Mouse (Mus musculus) neural tube, embryonic 15.5 days (tissue): ENCODE data around the gene Srrm2. TPM values are rescaled to one million over a fixed set of nuclear protein-coding genes. Genes with fewer than 3 reads are reported as not detected.

Source experiments
- ATAC-seq: fragments of 200-750 bp; cut with Nextera tagmentation; 2 replicates; pipeline ENCODE4 v1.8.0; 2017; ENCODE audit warnings: mild to moderate bottlenecking, moderate TSS enrichment, moderate library complexity; ENCODE audit not compliant: low FRiP score
- H3K27ac ChIP-seq: fragments of 300-500 bp; sonication (generic); replicated peaks from 2 replicates; pipeline ENCODE4 v1.5.1; 2015; ENCODE audit warnings: mild to moderate bottlenecking, inconsistent platforms
- H3K27me3 ChIP-seq: fragments of 300-500 bp; sonication (generic); replicated peaks from 2 replicates; pipeline ENCODE4 v1.6.1; 2015; ENCODE audit warnings: inconsistent platforms
- H3K36me3 ChIP-seq: fragments of 300-500 bp; sonication (generic); 2 replicates; pipeline ENCODE4 v1.6.1; 2015; ENCODE audit warnings: inconsistent platforms
- H3K4me1 ChIP-seq: fragments of 300-500 bp; sonication (generic); 2 replicates; pipeline ENCODE4 v1.6.1; 2015; ENCODE audit warnings: inconsistent platforms
- H3K4me2 ChIP-seq: fragments of 300-500 bp; sonication (generic); 2 replicates; pipeline ENCODE4 v1.6.1; 2015; ENCODE audit warnings: inconsistent platforms, mild to moderate bottlenecking, moderate library complexity
- H3K4me3 ChIP-seq: fragments of 300-500 bp; sonication (generic); replicated peaks from 2 replicates; pipeline ENCODE4 v1.5.1; 2015; ENCODE audit warnings: mild to moderate bottlenecking, inconsistent platforms
- H3K9ac ChIP-seq: fragments of 300-500 bp; sonication (generic); replicated peaks from 2 replicates; pipeline ENCODE4 v1.6.1; 2015; ENCODE audit warnings: mild to moderate bottlenecking, inconsistent platforms
- H3K9me3 ChIP-seq: fragments of 300-500 bp; sonication (generic); replicated peaks from 2 replicates; pipeline ENCODE4 v1.6.1; 2016; ENCODE audit warnings: inconsistent platforms
- WGBS: fragments of 180-500 bp; shearing (Covaris S2); methylation state at CpG from one replicate; pipeline ENCODE4 v1.1.7; 2015; ENCODE audit warnings: mixed read lengths; 5-methylcytosine and 5-hydroxymethylcytosine counted together
- polyA plus RNA-seq: library from polyadenylated mRNA; unstranded; fragments of >200 nt; fragmentation: Nextera tagmentation; extraction: Ambion mirVana; gene quantifications from 2 replicates; pipeline ENCODE4 v1.2.1, GENCODE M21; 2015

Gene Srrm2
- polyA plus RNA-seq, 1 experiment from 2014 or later: 502 TPM

DNA sequence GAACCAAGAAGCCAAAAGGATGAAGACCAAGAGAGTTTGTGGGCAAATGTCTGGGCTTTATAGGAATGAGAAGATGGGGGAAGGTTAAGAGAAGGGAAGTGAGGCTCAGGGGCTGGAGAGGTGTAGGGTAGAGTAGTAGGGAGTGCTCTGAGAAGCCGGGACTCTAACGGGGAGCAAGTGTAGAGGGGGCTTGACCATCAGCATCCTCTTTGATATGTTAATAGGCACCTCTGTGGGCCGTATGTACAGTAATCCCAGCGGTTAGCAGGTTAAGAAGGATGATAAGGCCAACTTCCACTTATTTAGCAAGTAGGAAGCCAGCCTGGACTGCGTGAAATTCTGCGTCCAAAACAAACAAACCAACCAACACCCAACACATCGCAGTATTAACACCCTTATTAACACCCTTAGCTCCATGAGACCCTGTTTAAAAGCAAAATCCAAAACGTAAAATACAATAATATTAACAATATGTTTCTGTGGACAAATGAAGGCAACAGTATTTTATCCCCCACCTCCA is 523 bp upstream of the Srrm2 start:
- H3K27me3 ChIP-seq: no peaks in the 10 kb centered on the region
- H3K27ac ChIP-seq: peak overlapping the region; percentile 91
- peak overlapping the region; percentile 77 for H3K9ac ChIP-seq
- peak overlapping the region; percentile 45 for H3K4me3 ChIP-seq
- H3K4me1 ChIP-seq: peaks cover 49% of the 10 kb centered on the region
- H3K36me3 ChIP-seq: peaks cover 2% of the 10 kb centered on the region; the same call in 1 of the 2 replicates
- ATAC-seq: no peak
- WGBS: 18% methylated on average over 8 of the region's 8 CpGs
- peak overlapping the region; percentile 71 for H3K4me2 ChIP-seq
- H3K9me3 ChIP-seq: no peaks in the 10 kb centered on the region

DNA sequence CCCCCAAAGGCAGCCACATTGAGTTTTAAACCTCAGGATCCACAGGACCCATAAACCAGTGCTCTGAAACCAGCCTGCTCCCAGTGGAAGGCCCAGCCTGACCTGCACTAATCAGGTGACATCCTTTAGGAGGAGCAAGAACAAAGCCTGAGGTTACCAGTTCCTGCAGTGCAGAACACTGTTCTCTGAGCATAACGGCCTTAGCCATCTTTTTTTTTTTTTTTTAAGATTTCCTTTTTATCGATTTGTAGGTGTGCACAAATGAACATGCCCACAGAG is 686 bp downstream of the Srrm2 start:
- 58% methylated on average over 2 of the region's 2 CpGs for WGBS
- H3K4me2 ChIP-seq: peak overlapping the region; percentile 71
- H3K36me3 ChIP-seq: peaks cover 2% of the 10 kb centered on the region; the same call in 1 of the 2 replicates
- H3K9me3 ChIP-seq: no peaks in the 10 kb centered on the region
- H3K27me3 ChIP-seq: no peaks in the 10 kb centered on the region
- ATAC-seq: no peak
- peak overlapping the region; percentile 91 for H3K27ac ChIP-seq
- peaks cover 38% of the 10 kb centered on the region for H3K4me1 ChIP-seq
- peak overlapping the region; percentile 77 for H3K9ac ChIP-seq
- H3K4me3 ChIP-seq: peak overlapping the region; percentile 45

- no peak overlapping the region for H3K27ac ChIP-seq
- H3K9ac ChIP-seq: no peak overlapping the region
- WGBS: 94% methylated on average over 8 of the region's 8 CpGs
- H3K4me3 ChIP-seq: no peak overlapping the region
- peaks cover 25% of the 10 kb centered on the region for H3K4me1 ChIP-seq
- no peak for ATAC-seq
- H3K36me3 ChIP-seq: peaks cover 2% of the 10 kb centered on the region; the same call in 1 of the 2 replicates
- no peaks in the 10 kb centered on the region for H3K27me3 ChIP-seq
- H3K9me3 ChIP-seq: no peaks in the 10 kb centered on the region
- H3K4me2 ChIP-seq: no peak overlapping the region
Observed at GRCm38 (mm10) chr17:23795323-23795722, 5.0 kb downstream of the Srrm2 start.

GRCm38 (mm10) chr17:23797316-23797715 is 7.0 kb downstream of the Srrm2 start:
- Histone ChIP-seq H3K4me3 (no peak overlapping the region), H3K9ac (no peak overlapping the region), H3K4me2 (no peak overlapping the region), H3K4me1 (peaks cover 7% of the 10 kb centered on the region), H3K27ac (no peak overlapping the region), H3K36me3 (peaks cover 2% of the 10 kb centered on the region; the same call in 1 of the 2 replicates), H3K27me3 (no peaks in the 10 kb centered on the region), H3K9me3 (no peaks in the 10 kb centered on the region)
- ATAC-seq: no peak
- WGBS: 85% methylated on average over 7 of the region's 7 CpGs

- H3K4me1 ChIP-seq: peaks cover 30% of the 10 kb centered on the region
- no peaks in the 10 kb centered on the region for H3K36me3 ChIP-seq
- H3K9me3 ChIP-seq: no peaks in the 10 kb centered on the region
- H3K4me3 ChIP-seq: no peak overlapping the region
- H3K27me3 ChIP-seq: no peaks in the 10 kb centered on the region
- WGBS: 94% methylated on average over 10 of the region's 10 CpGs
- no peak overlapping the region for H3K9ac ChIP-seq
- H3K4me2 ChIP-seq: no peak overlapping the region
- H3K27ac ChIP-seq: no peak overlapping the region
- ATAC-seq: no peak
Observed at GRCm38 (mm10) chr17:23801627-23802026, 11.3 kb downstream of the Srrm2 start.

DNA sequence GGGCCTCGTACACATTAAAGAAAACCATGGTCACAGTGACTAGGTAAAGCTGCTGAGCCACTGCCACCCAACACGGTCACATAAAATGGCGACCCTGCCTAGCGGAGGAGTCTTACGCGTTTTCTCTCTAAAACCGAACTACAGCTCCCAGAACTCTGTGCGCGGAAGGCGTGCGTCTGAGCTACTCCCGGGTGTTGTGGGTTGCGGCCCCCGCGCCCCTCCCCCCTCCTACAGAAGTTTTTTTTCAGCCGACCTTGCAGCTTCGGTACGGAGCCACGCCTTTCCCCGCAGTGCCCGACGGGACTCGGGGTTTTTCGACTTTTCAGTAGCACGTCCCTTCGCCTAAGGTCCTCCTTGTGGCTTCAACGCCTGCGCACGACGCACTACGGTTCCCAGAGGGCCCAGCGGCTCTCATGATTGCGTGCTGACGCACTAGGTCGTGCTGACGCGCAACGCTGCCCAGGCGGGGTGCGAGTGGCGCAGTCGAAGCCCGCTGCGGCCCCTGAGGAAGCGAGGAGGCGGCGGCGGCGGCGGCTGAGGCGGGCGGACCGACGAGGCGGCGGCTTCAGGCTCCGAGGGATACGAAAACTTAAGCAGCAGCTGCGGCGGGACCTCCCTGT is 12.5 kb downstream of the Srrm2 start:
- under 1% methylated on average over 59 of the region's 60 CpGs for WGBS
- peak overlapping the region; percentile 99 for H3K27ac ChIP-seq
- peak; percentile 97 for ATAC-seq
- H3K9me3 ChIP-seq: no peaks in the 10 kb centered on the region
- peaks cover 43% of the 10 kb centered on the region for H3K4me1 ChIP-seq
- peaks cover 4% of the 10 kb centered on the region; the same call in 1 of the 2 replicates for H3K36me3 ChIP-seq
- peak overlapping the region; percentile 88 for H3K9ac ChIP-seq
- H3K27me3 ChIP-seq: no peaks in the 10 kb centered on the region
- H3K4me2 ChIP-seq: peak overlapping the region; percentile 83
- peak overlapping the region; percentile 74 for H3K4me3 ChIP-seq

DNA sequence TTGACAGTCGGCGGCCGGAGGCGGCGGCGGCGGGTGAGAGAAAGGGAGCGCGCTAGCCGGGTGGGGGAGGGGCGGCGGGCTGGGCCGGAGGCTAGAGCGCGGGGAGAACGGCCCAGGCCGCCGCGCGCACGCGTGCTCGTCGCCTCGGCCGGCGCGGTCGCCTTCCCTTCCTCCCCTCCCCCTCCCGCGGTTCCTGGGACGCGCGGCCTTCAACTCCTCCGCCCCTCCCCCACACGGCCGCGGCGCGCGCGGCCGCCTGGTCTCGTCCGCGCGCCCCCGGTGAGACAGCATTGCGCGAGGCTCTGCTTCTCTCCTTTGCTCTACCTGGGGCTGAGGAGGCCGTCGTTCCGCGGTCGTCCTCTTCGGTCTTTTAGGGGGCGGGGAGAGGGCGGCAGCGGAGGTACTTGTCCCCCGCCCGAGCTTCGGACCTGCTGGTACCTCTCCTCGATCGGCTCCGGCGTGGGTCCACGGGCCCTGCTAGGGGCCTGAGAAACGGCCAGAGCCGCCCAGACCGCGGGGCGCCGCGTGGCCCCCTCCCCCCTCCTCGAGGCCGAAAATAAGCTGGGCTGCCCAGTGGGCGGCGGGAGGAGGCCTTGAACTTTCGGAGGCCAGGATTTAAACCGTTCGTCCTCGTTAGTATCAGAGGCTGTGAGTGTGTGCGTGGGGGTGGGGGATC is 13.2 kb downstream of the Srrm2 start:
- Histone ChIP-seq H3K4me1 (peaks cover 44% of the 10 kb centered on the region), H3K27ac (peak overlapping the region; percentile 99), H3K9me3 (no peaks in the 10 kb centered on the region), H3K4me3 (peak overlapping the region; percentile 74), H3K9ac (peak overlapping the region; percentile 88), H3K36me3 (peaks cover 10% of the 10 kb centered on the region), H3K4me2 (peak overlapping the region; percentile 83), H3K27me3 (no peaks in the 10 kb centered on the region)
- 0% methylated on average over 62 of the region's 83 CpGs for WGBS
- peak; percentile 60 for ATAC-seq

- H3K36me3 ChIP-seq: peaks cover 21% of the 10 kb centered on the region
- H3K9me3 ChIP-seq: no peaks in the 10 kb centered on the region
- H3K4me2 ChIP-seq: peak overlapping the region; percentile 83
- ATAC-seq: no peak
- no peaks in the 10 kb centered on the region for H3K27me3 ChIP-seq
- peak overlapping the region; percentile 99; the same call in 1 of the 2 replicates for H3K27ac ChIP-seq
- peak overlapping the region; percentile 74 for H3K4me3 ChIP-seq
- peak overlapping the region; percentile 88 for H3K9ac ChIP-seq
- peaks cover 44% of the 10 kb centered on the region for H3K4me1 ChIP-seq
- 4% methylated on average over 8 of the region's 8 CpGs for WGBS
Observed at GRCm38 (mm10) chr17:23804426-23805085, 14.2 kb downstream of the Srrm2 start.

DNA sequence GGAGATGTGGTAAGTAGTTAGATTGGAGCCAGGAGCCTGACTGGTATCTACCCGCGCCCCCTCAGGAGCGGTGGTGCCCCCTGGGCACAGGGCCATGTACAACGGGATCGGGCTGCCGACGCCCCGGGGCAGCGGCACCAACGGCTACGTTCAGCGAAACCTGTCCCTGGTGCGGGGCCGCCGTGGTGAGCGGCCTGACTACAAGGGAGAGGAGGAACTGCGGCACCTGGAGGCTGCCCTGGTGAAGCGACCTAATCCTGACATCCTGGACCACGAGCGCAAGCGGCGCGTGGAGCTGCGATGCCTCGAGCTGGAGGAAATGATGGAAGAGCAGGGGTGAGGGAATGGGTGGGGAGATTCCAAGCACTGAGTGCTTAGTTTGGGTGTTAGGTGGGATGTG is 16.5 kb downstream of the Srrm2 start:
- peaks cover 44% of the 10 kb centered on the region for H3K36me3 ChIP-seq
- peak overlapping the region; percentile 83 for H3K4me2 ChIP-seq
- no peak overlapping the region for H3K4me3 ChIP-seq
- H3K9ac ChIP-seq: no peak overlapping the region
- H3K9me3 ChIP-seq: no peaks in the 10 kb centered on the region
- H3K27ac ChIP-seq: no peak overlapping the region; the same call in 1 of the 2 replicates
- H3K4me1 ChIP-seq: peaks cover 44% of the 10 kb centered on the region
- WGBS: 83% methylated on average over 25 of the region's 25 CpGs
- no peaks in the 10 kb centered on the region for H3K27me3 ChIP-seq
- no peak for ATAC-seq

GRCm38 (mm10) chr17:23807918-23808317 is 17.6 kb downstream of the Srrm2 start:
- Histone ChIP-seq H3K9ac (no peak overlapping the region), H3K4me3 (no peak overlapping the region), H3K27me3 (no peaks in the 10 kb centered on the region), H3K36me3 (peaks cover 52% of the 10 kb centered on the region), H3K4me1 (peaks cover 39% of the 10 kb centered on the region), H3K4me2 (no peak overlapping the region), H3K9me3 (no peaks in the 10 kb centered on the region), H3K27ac (no peak overlapping the region)
- 99% methylated on average over 3 of the region's 3 CpGs for WGBS
- ATAC-seq: no peak

- WGBS: 98% methylated on average over 16 of the region's 16 CpGs
Observed at GRCm38 (mm10) chr17:23815641-23816040, 25.3 kb downstream of the Srrm2 start.

More at GRCm38 (mm10) chr17:23815641-23816040, 25.3 kb downstream of the Srrm2 start:
- Histone ChIP-seq H3K9ac (no peak overlapping the region), H3K9me3 (peaks cover 24% of the 10 kb centered on the region; the same call in 1 of the 2 replicates), H3K4me3 (no peak overlapping the region), H3K4me1 (no peaks in the 10 kb centered on the region), H3K27ac (no peak overlapping the region), H3K4me2 (no peak overlapping the region), H3K27me3 (no peaks in the 10 kb centered on the region), H3K36me3 (peaks cover 93% of the 10 kb centered on the region)
- no peak for ATAC-seq
